Mouse (Mus musculus) ES-Bruce4 (cell line): ENCODE results near the gene Mob3a.

Experiments used
- CTCF ChIP-seq: IDR thresholded peaks from one replicate; pipeline ENCODE4 v1.8.1; 2011; ENCODE audit warnings: low read depth, low read length
- EP300 ChIP-seq: IDR thresholded peaks from 2 replicates; pipeline ENCODE4 v1.6.1; 2011; ENCODE audit warnings: low read depth, low read length; ENCODE audit not compliant: insufficient read depth

DNA sequence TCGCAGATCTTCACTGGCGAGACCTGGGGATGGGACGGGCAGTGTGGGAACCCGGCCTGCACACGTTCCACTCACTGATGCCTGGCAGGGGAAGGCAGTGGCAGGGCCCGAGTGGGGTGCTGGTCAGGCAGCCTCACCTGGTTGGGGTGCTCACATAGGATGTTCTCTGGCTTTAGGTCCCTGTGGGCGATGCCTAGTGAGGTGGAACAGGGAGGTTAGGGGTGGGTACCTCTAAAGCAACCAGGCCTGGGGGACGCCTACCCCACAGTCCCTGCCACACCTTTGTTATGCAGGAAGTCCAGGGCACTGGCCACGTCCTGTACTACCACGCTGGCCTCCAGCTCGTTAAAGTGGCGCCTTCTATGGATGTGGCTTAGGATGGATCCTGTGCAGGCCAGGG is 32.8 kb downstream of the Mob3a start:
- TF ChIP-seq CTCF (no peak), EP300 (no peak)
